Mouse (Mus musculus) limb, embryonic 13.5 days (tissue): ENCODE data around the gene Hmgb2. TPM values are rescaled to one million over a fixed set of nuclear protein-coding genes. Genes with fewer than 3 reads are reported as not detected.
A peak's percentile ranks its signal among the peaks of the same experiment; 100 is the strongest.
"Not testable (repeated sequence)": the region's sequence is repeated elsewhere in the genome, so short reads cannot be mapped to it uniquely, and the experiment has no call there.

Experiments
- ATAC-seq: fragments of 200-750 bp; cut with Nextera tagmentation; 2 replicates; pipeline ENCODE4 v1.8.0; 2017; ENCODE audit warnings: low read depth, moderate number of reproducible peaks, moderate TSS enrichment; ENCODE audit not compliant: low FRiP score
- H3K27ac ChIP-seq: fragments of 300-500 bp; sonication (generic); 2 replicates; pipeline ENCODE4 v1.5.1; 2015; ENCODE audit warnings: inconsistent platforms, mild to moderate bottlenecking, moderate library complexity
- H3K27me3 ChIP-seq: fragments of 300-500 bp; sonication (generic); 2 replicates; pipeline ENCODE4 v1.6.1; 2015; ENCODE audit warnings: mild to moderate bottlenecking, inconsistent platforms
- H3K36me3 ChIP-seq: fragments of 300-500 bp; sonication (generic); 2 replicates; pipeline ENCODE4 v1.6.1; 2015; ENCODE audit warnings: inconsistent platforms, mild to moderate bottlenecking, moderate library complexity
- H3K4me1 ChIP-seq: fragments of 300-500 bp; sonication (generic); 2 replicates; pipeline ENCODE4 v1.6.1; 2015; ENCODE audit warnings: inconsistent platforms
- H3K4me2 ChIP-seq: fragments of 300-500 bp; sonication (generic); replicated peaks from 2 replicates; pipeline ENCODE4 v1.6.1; 2015; ENCODE audit warnings: inconsistent platforms, mild to moderate bottlenecking, moderate library complexity
- H3K4me3 ChIP-seq: fragments of 300-500 bp; sonication (generic); 2 replicates; pipeline ENCODE4 v1.5.1; 2015; ENCODE audit warnings: moderate library complexity, mild to moderate bottlenecking, inconsistent platforms
- H3K9ac ChIP-seq: fragments of 300-500 bp; sonication (generic); 2 replicates; pipeline ENCODE4 v1.6.1; 2015; ENCODE audit warnings: mild to moderate bottlenecking, inconsistent platforms
- H3K9me3 ChIP-seq: fragments of 300-500 bp; sonication (generic); 2 replicates; pipeline ENCODE4 v1.6.1; 2016; ENCODE audit warnings: inconsistent platforms
- WGBS: fragments of 180-500 bp; shearing (Covaris S2); methylation state at CpG from one replicate; pipeline ENCODE4 v1.1.7; 2015; 5-methylcytosine and 5-hydroxymethylcytosine counted together
- polyA plus RNA-seq: library from polyadenylated mRNA; unstranded; fragments of >200 nt; fragmentation: Nextera tagmentation; extraction: Ambion mirVana; gene quantifications from 2 replicates; pipeline ENCODE4 v1.2.1, GENCODE M21; 2015

The Hmgb2 gene
- polyA plus RNA-seq, 1 experiment from 2014 or later = 398 TPM

- Histone ChIP-seq H3K4me2 (peak overlapping the region; percentile 82), H3K36me3 (peaks cover 4% of the 10 kb centered on the region), H3K9ac (peak overlapping the region; percentile 68), H3K4me3 (peak overlapping the region; percentile 87), H3K9me3 (no peaks in the 10 kb centered on the region), H3K27ac (peak overlapping the region; percentile 97), H3K4me1 (peaks cover 13% of the 10 kb centered on the region), H3K27me3 (no peaks in the 10 kb centered on the region)
- peak; percentile 12 for ATAC-seq
- under 1% methylated on average over 25 of the region's 25 CpGs for WGBS
Measured at GRCm38 (mm10) chr8:57488312-57488765, 23.4 kb upstream of the Hmgb2 start.

- Histone ChIP-seq H3K36me3 (no peaks in the 10 kb centered on the region), H3K27ac (no peak overlapping the region), H3K9me3 (no peaks in the 10 kb centered on the region), H3K9ac (no peak overlapping the region), H3K4me1 (peaks cover 13% of the 10 kb centered on the region), H3K4me2 (no peak overlapping the region), H3K27me3 (no peaks in the 10 kb centered on the region), H3K4me3 (no peak overlapping the region)
- ATAC-seq = no peak
- 100% methylated on average over 1 of the region's 1 CpGs for WGBS
Measured at GRCm38 (mm10) chr8:57489366-57489765, 22.3 kb upstream of the Hmgb2 start.

- no peak for ATAC-seq
- no peak overlapping the region for H3K4me2 ChIP-seq
Measured at GRCm38 (mm10) chr8:57489896-57490295, 21.8 kb upstream of the Hmgb2 start.

GRCm38 (mm10) chr8:57491873-57492272, 19.8 kb upstream of the Hmgb2 start:
- H3K9me3 ChIP-seq = no peaks in the 10 kb centered on the region
- 94% methylated on average over 4 of the region's 4 CpGs for WGBS

More at GRCm38 (mm10) chr8:57489896-57490295, 21.8 kb upstream of the Hmgb2 start:
- H3K9me3 ChIP-seq = no peaks in the 10 kb centered on the region
- no peak overlapping the region for H3K4me3 ChIP-seq
- H3K4me1 ChIP-seq = peaks cover 13% of the 10 kb centered on the region
- H3K27me3 ChIP-seq = no peaks in the 10 kb centered on the region
- no peak overlapping the region for H3K27ac ChIP-seq
- H3K36me3 ChIP-seq = no peaks in the 10 kb centered on the region
- no peak overlapping the region for H3K9ac ChIP-seq

DNA sequence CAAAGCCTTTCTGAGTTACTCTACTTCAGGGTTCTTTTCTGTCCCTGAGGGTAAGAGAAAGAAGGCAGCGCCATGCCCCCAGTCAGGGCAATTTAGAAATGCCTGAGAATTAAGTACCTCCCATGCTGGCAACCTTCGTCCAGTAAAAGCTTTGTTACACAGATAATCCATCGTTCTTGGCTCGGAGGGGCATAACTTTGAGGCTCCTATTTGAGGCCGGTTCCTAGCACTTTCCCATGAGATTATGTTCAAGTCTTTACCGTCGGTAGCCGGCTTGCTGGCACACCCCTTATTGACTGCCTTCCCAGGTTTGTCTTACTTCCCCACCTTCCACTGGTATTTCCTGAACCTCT, 13.2 kb upstream of the Hmgb2 start:
- no peak overlapping the region for H3K27ac ChIP-seq
- no peak for ATAC-seq
- no peaks in the 10 kb centered on the region for H3K36me3 ChIP-seq
- H3K4me1 ChIP-seq = peaks cover 12% of the 10 kb centered on the region
- 60% methylated on average over 8 of the region's 8 CpGs for WGBS
- H3K9ac ChIP-seq = no peak overlapping the region
- no peak overlapping the region for H3K4me3 ChIP-seq
- no peaks in the 10 kb centered on the region for H3K9me3 ChIP-seq
- H3K27me3 ChIP-seq = no peaks in the 10 kb centered on the region
- peak overlapping the region; percentile 35 for H3K4me2 ChIP-seq

More at GRCm38 (mm10) chr8:57491873-57492272, 19.8 kb upstream of the Hmgb2 start:
- peaks cover 4% of the 10 kb centered on the region; the same call in 1 of the 2 replicates for H3K4me1 ChIP-seq
- H3K36me3 ChIP-seq = no peaks in the 10 kb centered on the region
- no peak overlapping the region for H3K4me2 ChIP-seq
- no peak overlapping the region for H3K4me3 ChIP-seq
- no peak overlapping the region for H3K27ac ChIP-seq
- H3K27me3 ChIP-seq = no peaks in the 10 kb centered on the region
- ATAC-seq = no peak
- H3K9ac ChIP-seq = no peak overlapping the region

- no peak overlapping the region for H3K4me3 ChIP-seq
- no peaks in the 10 kb centered on the region for H3K36me3 ChIP-seq
- H3K9ac ChIP-seq = no peak overlapping the region
- H3K4me1 ChIP-seq = peaks cover 12% of the 10 kb centered on the region
- H3K9me3 ChIP-seq = no peaks in the 10 kb centered on the region
- H3K27me3 ChIP-seq = no peaks in the 10 kb centered on the region
- WGBS = 56% methylated on average over 17 of the region's 17 CpGs
- H3K27ac ChIP-seq = no peak overlapping the region
- ATAC-seq = no peak; the same call in 1 of the 2 replicates
- H3K4me2 ChIP-seq = peak overlapping the region; percentile 35
Measured at GRCm38 (mm10) chr8:57498847-57499511, 12.7 kb upstream of the Hmgb2 start.

GRCm38 (mm10) chr8:57503641-57504040, 8.1 kb upstream of the Hmgb2 start:
- no peaks in the 10 kb centered on the region for H3K36me3 ChIP-seq
- H3K9ac ChIP-seq = no peak overlapping the region
- no peak for ATAC-seq
- 56% methylated on average over 5 of the region's 5 CpGs for WGBS
- no peak overlapping the region for H3K4me2 ChIP-seq
- no peak overlapping the region for H3K4me3 ChIP-seq
- H3K9me3 ChIP-seq = no peaks in the 10 kb centered on the region
- no peaks in the 10 kb centered on the region for H3K27me3 ChIP-seq
- H3K4me1 ChIP-seq = peaks cover 8% of the 10 kb centered on the region
- no peak overlapping the region for H3K27ac ChIP-seq

- not testable (repeated sequence) for H3K4me3 ChIP-seq, H3K4me2 ChIP-seq, H3K9me3 ChIP-seq, H3K36me3 ChIP-seq, H3K27me3 ChIP-seq, ATAC-seq, H3K4me1 ChIP-seq, H3K9ac ChIP-seq, H3K27ac ChIP-seq
- 91% methylated on average over 1 of the region's 1 CpGs for WGBS
Measured at GRCm38 (mm10) chr8:57505500-57505899, 6.2 kb upstream of the Hmgb2 start.

DNA sequence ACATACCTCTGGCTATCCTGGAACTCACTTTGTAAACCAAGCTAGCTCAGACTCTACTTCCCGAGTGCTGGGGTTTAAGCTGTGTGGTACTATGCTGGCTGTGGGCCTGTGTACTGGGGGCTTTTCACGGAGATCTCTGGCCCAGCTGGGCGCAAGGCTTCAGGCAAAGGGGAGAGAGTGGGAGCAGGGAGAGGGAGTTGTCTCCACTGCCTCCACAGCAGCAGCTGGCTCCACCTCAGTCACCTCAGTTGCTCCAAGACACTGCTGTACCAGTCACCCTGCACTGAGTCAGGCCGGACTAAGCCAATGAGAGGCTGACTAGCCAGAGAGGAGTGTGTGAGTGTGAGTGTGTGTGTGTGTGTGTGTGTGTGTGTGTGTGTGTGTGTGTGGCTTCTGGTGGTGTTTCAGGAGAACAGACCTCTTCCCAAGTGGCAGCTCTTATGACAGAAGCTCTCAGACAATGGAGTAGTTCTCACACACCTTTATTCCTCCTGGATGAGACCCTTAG, 4.1 kb upstream of the Hmgb2 start:
- H3K9me3 ChIP-seq = no peaks in the 10 kb centered on the region
- H3K4me2 ChIP-seq = no peak overlapping the region
- no peak for ATAC-seq
- H3K9ac ChIP-seq = no peak overlapping the region
- no peak overlapping the region for H3K27ac ChIP-seq
- peaks cover 4% of the 10 kb centered on the region; the same call in 1 of the 2 replicates for H3K4me1 ChIP-seq
- H3K27me3 ChIP-seq = no peaks in the 10 kb centered on the region
- H3K36me3 ChIP-seq = no peaks in the 10 kb centered on the region
- 85% methylated on average over 4 of the region's 4 CpGs for WGBS
- H3K4me3 ChIP-seq = no peak overlapping the region

DNA sequence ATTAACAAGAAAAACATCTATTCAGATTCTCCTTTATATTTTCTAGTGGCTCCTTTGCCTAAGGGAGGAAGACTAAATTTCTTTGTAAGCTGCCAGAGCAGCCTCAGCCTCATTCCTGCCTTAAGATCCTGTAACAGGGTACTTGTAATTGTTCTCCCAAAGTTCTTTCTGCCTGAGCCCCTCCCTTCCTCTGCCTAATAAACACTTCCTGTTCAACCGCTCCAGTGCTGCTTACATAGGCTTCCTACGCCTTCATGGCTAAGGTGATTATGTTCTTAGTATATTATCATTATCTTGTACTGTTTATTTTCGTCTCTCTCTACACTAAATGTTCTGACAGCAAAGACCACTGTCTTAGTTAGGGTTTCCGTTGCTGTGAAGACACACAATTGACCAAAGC, 3.0 kb upstream of the Hmgb2 start:
- H3K27ac ChIP-seq = no peak overlapping the region
- WGBS = 78% methylated on average over 4 of the region's 4 CpGs
- peaks cover 9% of the 10 kb centered on the region for H3K4me1 ChIP-seq
- no peaks in the 10 kb centered on the region for H3K27me3 ChIP-seq
- H3K9me3 ChIP-seq = no peaks in the 10 kb centered on the region
- no peak overlapping the region for H3K9ac ChIP-seq
- H3K4me2 ChIP-seq = no peak overlapping the region
- H3K4me3 ChIP-seq = no peak overlapping the region
- peaks cover 5% of the 10 kb centered on the region for H3K36me3 ChIP-seq
- ATAC-seq = no peak

DNA sequence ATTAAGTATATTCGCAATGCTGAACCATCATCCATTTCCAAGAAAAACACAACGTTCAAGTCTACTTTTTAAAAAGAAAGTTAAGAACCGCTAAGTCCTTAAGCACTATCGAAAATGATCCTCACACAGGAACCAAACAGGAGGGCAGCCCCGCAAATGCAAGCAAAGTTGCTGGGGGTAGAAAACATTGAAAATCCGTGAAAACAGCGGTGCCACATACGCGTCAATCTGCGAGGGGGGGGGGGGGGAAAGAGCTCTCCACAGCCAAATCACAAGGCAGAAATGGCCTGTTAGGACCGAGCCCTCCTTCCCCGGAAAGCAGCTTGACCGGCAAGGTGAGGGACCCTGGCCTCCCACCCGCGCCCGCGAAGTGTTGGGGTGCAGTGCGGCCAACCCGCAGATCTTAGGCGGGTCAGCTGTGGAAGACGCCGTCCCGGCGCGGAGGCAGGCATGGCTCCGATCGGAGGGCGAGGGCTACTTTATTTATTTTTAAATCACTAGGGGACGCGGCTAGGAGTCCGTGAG, 854 bp upstream of the Hmgb2 start:
- Histone ChIP-seq H3K4me2 (peak overlapping the region; percentile 89), H3K9me3 (no peaks in the 10 kb centered on the region), H3K27me3 (no peaks in the 10 kb centered on the region), H3K36me3 (peaks cover 14% of the 10 kb centered on the region), H3K27ac (peak overlapping the region; percentile 89), H3K4me1 (peaks cover 13% of the 10 kb centered on the region), H3K9ac (peak overlapping the region; percentile 87), H3K4me3 (peak overlapping the region; percentile 59)
- ATAC-seq = peak; percentile 0; the same call in 1 of the 2 replicates
- WGBS = 1% methylated on average over 31 of the region's 31 CpGs

DNA sequence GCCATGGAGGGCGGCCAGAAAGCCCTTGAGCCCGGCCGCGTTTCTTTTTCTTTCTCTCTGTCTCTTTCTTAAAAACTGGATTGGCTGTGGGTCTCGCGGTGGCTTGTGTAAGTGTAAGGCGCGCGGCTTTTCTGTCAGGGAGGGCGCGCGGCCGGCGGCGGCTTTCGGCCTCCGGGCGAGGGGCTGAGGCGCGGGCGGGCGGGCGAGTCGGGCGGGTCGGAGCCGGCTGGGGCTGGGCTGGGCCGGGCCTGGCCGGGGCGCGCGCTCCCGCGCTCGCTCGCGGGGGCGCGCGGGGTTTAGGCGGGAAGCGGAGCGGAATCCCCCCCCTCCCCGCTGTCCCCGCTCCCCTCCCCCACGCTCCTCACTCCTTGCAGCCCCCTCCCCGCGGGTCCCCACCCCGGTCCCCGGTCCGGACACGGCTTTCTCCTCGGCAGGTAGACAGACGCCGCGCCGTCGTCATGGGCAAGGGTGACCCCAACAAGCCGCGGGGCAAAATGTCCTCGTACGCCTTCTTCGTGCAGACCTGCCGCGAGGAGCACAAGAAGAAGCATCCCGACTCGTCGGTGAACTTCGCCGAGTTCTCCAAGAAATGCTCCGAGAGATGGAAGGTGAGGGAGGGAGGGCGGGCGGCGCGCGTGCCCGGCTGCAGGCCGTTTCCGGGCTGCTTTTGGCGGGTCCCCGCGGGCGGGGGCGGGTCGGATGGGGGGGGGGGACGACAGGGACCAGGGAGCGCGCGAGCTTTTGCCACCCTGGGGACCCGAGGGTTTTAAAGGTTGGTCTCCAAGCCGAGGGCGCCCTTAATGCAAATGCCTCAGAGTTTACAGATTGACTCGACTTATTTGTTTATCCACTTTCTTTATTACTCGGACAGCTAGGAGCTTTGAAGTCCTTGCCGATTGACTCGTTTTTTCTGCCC, 692 bp downstream of the Hmgb2 start:
- Histone ChIP-seq H3K27ac (peak overlapping the region; percentile 100), H3K27me3 (no peaks in the 10 kb centered on the region), H3K9me3 (no peaks in the 10 kb centered on the region), H3K9ac (peak overlapping the region; percentile 96), H3K4me2 (peak overlapping the region; percentile 70), H3K4me1 (peaks cover 13% of the 10 kb centered on the region), H3K4me3 (peak overlapping the region; percentile 59), H3K36me3 (peaks cover 25% of the 10 kb centered on the region)
- under 1% methylated on average over 79 of the region's 96 CpGs for WGBS
- peak; percentile 41; the same call in 1 of the 2 replicates for ATAC-seq
